Mouse (Mus musculus) megakaryocyte, embryonic 14.5 days (primary cell): ENCODE data around the gene Panx2.

Experiments
- FLI1 ChIP-seq: IDR thresholded peaks from 2 replicates; pipeline ENCODE4 v1.6.1; 2012; ENCODE audit warnings: low read length, inconsistent platforms, mixed read lengths
- GATA1 ChIP-seq: IDR thresholded peaks from 3 replicates; pipeline ENCODE4 v1.6.1; 2012; ENCODE audit warnings: mixed read lengths, low read length, inconsistent platforms, borderline replicate concordance

DNA sequence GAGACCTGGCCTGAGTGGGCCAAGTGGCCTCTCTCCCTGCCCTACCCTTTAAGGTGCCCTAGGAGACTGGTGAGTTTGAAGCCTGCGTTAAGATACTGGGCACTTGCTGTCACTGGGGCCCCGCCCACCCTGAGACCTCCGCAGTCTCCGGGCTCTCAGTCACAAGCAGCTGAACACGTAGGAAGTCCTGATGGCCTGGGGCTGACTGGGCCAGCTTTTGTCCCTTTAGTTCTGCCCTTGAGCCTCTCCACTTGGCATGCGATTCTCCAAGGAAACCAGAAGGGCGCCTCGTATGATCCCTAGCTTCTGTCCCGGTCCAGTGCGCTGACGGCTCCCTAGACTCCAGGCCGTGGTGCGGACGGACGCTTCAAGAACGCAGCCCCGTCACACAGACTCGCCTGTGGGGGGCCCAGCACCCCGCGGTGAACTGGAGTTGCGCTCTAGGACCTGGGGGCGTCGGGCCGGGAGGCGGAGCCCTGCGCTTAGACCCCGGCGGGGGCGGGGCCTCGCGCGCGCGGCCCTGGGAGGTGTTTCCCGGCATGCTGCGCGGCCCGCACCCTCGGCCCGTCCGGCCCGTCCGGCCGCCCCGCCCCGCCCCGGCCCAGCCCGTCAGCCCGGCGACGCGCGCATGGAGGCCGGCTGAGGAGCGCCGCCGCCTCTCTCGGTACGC is 16.1 kb downstream of the Panx2 start:
- TF ChIP-seq FLI1: no peak
- no peak for TF ChIP-seq GATA1
